Mouse (Mus musculus): ENCODE measurements around the gene Stat4.

Gene Stat4

DNA sequence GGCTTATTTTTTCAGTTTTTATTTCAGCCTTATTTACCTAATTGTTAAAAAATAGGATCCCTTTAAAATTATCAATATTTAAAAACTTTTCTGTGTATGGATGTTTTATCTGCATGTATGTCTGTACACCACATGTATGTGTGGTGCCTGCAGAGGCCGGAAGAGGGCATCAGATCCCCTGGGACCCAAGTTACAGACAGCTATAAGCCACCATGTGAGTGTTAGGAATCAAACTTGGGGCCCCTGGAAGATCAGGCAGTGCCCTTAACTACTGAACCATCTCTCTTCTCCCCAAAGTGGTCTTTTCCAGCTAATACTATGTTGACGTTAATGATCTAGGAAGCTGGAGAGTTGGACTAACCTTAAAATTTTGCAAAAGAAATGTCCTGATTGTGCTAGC is 160.5 kb downstream of the Stat4 start:
- DNase-seq, result no peak

DNA sequence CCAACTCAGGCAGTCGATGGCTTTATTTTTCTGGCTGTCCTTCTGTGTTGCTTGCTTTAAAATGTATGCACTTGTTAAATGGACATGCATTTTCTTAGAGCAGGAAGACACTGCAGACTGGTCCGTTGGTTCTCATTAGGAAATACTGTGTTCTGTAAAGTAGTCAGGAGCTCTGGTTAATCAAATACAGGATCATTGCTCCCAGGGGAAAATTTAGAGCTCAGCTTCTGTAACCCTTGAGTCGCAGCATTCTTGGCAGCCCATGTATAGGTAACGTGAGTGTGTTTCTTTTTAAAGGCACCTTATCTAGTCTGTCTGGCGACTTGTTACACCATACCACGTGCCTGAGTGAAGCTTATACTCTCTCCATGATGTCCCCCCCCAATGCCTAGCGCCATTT is 161.2 kb downstream of the Stat4 start:
- DNase-seq, result no peak

DNA sequence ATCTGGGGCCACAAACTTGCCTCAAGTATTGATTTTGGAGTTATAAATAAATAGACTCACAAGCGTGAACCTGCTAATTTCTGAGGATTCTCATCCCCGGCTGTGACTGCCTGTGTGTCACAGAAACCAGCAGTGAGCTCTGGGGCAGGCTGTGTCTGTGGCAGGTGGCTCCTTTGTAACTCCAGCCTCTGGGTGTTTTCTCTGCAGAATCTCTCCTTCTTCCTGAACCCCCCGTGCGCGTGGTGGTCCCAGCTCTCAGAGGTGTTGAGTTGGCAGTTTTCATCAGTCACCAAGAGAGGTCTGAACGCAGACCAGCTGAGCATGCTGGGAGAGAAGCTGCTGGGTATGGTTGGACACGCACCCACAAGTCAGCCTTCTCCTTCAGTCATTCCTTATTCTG is 161.7 kb downstream of the Stat4 start:
- DNase-seq, result peak; percentile 29 to 52

DNA sequence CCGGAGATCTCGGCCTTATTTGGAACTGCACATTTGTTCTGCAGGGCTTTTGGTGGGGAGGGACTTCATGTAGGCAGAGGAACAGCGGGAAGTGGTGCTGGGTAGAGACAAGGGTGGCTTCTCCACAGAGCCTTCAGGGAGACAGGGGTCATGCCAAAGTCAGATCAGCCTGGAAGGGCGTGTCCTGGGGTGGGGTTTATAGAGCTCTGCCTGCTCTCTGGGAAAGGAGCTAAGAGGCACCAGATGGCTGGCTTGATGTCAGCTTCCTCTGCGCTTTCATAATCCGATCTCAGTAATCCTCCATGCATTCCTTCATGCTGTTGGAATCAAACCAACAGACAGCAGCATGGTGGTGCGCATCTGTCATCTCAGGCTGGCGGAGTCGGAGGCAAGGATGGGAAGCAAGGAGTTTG is 163.0 kb downstream of the Stat4 start:
- peak; percentile 50 to 66 for DNase-seq

DNA sequence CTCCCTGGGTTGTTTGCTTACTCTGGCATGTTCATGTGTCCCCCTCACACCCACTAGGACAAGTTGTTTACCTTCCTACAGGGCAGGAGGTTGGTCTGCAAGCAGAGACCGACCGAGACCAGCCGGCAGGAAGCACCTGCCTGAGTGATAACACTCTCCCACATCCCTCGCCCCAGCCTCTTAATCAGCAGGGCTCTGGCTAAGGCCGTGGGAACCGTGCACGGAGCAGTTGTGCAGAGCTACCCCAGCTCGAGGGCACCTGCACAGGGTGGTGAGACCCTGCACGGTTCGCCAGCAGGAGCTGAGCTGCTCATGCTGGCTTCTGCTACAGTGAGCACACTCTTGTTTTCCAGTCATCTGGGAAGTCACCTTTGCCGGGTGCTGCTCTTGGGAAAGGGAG is 163.7 kb downstream of the Stat4 start:
- DNase-seq, result peak; percentile 74 to 82

DNA sequence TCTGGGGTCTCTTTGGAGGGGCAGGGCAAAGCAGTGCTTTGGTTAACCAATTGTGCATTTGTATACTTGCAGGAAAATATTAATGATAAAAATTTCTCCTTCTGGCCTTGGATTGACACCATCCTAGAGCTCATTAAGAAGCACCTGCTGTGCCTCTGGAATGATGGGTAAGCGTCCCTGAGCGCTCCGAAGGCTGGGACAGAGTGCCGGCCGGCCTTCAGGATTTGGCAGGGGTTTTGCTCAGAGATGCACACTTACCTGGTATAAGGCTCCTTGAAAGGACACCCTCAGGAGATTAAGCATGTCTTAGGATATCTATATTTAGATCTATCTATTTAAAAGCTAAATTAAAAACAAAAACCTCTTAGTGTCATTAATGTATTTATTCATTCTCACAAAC is 164.2 kb downstream of the Stat4 start:
- DNase-seq, result no peak

DNA sequence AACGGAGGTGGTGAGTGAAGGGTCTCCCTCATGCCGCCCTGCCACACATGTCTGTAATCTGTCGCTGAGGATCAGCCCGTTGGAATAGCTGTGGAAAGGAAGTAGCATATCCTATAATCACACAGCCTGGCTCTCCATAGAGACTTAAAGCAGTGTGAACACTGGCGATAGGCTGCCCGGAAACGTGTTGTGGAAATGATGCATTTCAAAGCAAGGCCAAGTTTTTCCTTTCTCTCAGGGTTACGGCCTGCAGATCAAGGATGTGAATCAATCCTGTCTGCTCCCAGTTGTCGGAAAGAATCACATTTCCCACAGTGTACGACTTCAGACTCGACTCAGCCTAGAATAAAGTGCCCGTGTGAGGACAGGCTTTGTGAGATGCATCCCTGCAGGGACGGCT is 165.4 kb downstream of the Stat4 start:
- no peak for DNase-seq

DNA sequence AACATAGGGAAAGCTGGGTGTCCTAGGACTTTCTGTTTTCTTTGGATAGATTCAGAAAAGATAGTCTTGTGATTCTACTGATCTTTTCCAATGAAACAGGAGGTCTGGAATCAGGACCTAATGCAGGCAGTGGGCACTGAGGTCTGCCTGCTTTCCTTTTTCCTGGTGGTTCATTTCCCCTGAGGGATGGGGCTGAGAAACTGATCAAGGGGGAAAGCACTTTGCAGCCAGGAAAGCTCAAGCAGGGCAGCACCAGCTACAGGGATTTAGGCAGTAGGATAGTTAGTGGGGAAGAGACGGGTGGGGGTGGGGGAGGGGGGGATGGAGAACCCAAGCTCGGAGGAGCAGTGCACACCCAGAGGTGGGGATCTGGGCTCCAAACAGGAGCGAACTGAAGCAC is 166.0 kb downstream of the Stat4 start:
- no peak for DNase-seq

DNA sequence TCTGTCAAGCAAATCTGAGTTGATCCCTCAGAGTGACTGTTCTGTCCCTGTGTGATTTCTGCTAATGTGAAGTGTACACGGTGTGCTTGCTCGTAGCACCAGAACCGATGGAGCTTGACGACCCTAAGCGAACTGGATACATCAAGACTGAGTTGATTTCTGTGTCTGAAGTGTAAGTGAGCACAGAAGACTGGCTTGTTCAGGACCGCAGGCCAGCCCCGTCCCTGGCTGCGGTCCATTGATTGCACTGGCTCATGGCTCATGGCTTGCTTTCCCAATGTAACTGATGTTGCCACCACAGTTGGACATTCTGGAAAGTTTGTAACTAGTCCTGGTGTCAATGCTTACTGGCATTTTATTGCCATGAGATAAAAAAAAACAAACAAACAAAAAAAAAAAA is 167.9 kb downstream of the Stat4 start:
- DNase-seq, result no peak

DNA sequence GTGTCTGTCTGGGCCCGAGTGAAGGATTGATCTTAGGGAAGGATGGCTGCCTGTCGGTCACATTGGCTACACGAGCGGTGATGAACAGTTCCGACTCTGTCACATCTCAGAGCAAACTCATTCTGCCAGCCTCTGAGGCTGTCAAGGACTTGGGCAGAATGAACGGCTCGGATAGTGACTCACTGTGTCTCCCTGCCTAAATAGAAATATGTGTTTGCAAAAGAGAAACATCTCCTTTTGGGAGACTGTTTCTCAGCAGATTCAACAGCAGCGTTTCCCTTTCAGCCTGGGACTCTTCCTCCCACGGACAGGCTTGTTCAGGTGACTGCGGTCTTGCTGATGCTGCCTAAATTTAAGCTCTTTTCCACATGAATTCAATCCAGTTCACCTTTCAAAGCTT is 169.4 kb downstream of the Stat4 start:
- no peak for DNase-seq

Data from thymus, adult 18-20 months (tissue).